Mouse (Mus musculus): ENCODE results near the gene Map3k21. TPM values are rescaled to one million over a fixed set of nuclear protein-coding genes. Genes with fewer than 3 reads are reported as not detected.

Map3k21 gene
- total RNA-seq (2021) = under 1 TPM; 0.05 to 0.26 TPM
- long read RNA-seq, experiment 1 = 0 reads
- long read RNA-seq, experiment 2 = 0 reads

DNA sequence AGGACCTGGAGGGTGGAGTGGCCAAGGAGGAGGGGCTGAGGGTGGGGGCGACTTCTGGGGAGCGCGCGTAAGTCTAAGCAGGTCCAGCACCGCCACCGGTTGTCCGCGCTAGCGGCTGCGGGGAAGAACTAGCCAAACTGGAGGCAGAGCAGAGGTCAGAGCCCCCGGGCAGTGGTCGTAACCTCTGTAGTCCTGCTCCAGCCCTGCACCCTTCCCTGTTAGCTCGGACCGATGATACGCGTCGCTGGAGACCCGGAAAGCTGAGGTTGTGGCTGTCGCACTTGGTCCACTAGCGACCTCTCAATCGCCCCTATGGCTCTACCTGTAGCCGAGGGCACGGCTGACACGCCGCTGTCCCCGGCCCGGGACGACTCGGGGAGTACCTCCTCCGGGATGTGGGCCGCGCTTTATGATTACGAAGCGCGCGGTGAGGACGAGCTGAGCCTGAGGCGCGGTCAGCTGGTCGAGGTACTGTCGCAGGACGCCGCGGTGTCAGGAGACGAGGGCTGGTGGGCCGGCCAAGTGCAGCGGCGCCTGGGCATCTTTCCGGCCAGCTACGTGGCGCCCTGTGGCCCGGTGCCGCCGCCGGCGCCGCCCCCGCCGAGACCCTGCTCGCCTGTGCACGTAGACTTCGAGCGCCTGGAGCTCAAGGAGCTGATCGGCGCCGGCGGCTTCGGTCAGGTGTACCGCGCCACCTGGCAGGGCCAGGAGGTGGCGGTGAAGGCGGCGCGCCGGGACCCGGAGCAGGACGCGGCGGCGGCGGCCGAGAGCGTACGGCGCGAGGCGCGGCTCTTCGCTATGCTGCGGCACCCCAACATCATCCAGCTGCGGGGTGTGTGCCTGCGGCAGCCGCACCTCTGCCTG, at the start of gene Map3k21:
Gene Map3k21 (plus strand): TSS at position 86 of the 864 bp plus-strand sequence.
- peak; percentile 13 for DNase-seq (ENCODE audit: low spot score)

DNA sequence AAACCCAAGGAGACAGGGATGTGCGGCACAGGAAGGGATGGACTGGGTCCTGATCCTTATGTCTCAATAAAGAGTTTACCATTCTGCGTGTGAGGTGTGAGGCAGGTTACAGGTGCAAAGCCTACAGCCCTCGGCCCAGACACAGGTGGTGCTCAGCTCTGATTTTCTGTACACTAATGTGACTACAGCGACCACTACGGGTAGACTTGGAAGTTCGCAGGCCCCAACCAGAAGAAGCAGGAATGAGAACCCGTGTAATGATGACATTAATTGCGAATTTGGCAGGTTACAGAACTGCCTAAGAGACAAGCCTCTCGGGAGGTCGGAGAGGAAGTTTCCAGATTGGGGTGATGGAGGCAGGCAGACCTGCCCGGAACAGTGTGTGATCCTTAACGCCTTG, 44.1 kb upstream of the Map3k21 start:
- no peak for DNase-seq (ENCODE audit: low spot score)

DNA sequence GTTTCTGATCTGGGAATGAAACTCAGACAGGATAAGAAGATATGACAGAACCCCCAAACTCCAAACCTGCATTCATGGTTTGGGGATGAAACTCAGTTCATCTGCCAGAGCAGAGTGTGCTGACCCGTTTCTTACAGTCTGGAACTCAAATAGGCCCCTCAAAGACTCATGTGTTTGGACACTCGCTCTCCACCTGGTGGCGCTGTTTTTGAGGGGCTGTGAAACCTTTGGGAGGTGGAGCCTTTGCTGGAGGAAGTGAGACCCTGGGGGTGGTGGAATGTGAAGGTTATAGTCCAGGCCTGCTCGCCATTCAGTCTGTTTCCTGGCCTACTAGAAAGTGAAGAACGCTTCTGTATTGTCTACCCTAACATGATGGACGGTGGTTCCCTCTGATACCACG, 41.7 kb upstream of the Map3k21 start:
- no peak for DNase-seq (ENCODE audit: low spot score)

DNA sequence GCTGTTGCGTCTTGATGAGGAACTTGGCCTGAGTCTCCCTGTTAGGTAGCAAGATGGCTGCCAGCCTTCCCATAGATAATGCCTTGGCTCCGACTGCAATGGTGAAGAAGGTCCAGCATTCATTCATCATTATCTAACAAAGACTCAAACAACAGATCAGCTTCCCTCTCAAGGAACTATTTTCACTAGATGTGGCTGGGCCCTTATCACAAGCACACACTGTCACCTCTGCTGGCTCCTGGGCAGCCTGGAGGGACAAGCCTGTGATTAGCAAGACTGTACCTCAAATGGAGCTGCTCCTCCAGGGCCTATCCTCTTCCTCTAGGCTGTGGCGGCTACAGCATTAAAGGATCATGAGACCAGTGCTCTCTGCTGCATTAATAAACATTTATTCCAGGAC, 40.5 kb upstream of the Map3k21 start:
- DNase-seq (ENCODE audit: low spot score) = no peak

DNA sequence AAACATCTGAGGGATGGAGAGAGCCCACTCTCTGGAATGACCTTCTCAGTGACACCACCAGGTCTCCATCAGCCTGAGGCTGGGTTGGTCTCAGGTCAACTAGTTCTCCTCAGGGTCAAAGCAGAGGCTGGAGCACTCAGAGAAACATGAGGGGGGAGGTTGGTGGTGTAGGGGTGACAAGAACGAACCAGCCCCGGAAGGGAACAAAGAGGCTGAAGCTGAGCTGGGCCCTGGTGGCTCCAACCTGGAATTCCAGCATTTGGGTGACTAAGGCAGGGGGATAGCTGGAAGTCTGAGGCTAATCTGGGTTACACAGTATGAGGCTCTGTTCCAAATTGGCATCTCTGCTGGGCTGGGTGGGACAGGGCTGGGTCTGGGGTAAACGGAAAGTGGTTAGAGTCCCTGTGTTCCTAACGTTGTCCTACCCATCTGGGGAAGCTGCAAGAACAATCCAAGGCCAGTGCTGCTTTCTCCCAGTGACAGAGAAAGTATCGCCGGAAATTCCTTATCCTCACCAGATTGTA, 40.0 kb upstream of the Map3k21 start:
- no peak for DNase-seq (ENCODE audit: low spot score)

DNA sequence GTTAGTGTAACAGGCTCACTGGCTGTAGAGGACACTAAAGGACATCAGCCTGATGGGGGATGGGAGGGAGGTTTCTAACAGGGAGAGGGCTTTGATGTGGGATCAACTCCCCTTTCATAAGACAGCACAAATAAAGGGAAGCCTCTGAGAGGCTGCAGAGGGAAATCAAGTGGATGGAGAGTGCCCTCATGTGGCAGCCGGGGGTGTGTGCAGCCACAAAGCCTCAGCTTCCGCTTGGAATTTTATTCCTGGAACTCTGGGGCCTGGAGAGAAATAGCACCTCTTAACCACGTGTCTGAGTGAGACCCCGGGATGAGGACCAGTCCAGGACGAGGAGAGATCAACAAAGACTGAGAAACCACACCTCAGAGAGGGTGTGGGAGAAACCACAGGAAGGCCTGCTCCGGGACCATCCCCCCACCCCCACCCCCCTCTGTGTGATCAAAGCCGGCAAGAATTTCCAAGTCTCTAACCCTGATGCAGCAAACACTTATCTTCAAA, 39.4 kb upstream of the Map3k21 start:
- peak; percentile 59 for DNase-seq (ENCODE audit: low spot score)

DNA sequence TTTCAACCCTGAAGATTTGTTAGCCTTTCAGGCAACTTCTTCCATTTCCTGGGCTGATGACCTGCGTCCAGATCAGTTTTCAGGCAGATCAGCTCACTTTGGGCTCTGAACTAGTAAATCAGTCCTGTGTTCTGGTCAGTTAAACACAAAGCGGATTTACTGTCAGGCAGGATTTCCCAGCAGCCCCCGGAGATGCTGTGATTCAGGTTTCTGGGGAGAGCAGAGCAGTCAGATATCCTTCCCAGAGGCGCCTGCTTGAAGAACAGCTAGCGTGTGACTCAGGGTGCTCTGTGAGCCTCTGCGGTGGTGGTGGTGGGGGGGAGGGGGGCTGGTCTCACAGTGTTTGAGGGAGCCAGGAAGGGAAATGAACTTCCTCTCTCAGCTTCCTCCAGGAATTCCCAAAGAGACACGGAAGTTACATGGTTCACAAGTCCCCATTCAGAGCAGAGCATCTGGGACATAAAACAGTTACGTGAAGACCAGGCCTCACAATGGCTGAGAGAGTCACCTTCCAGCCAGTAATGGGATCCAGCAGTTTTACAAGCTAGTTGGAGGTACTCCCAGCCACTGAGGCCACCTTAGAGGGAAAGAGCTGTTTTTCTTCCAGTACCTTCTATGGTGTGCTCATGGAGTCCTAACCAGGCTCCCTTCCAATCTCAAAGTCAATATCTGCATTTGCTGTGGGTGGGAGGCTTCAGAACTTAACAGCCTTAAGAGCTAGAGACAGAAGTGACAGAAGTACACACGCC, 37.6 kb upstream of the Map3k21 start:
- DNase-seq (ENCODE audit: low spot score) = no peak

DNA sequence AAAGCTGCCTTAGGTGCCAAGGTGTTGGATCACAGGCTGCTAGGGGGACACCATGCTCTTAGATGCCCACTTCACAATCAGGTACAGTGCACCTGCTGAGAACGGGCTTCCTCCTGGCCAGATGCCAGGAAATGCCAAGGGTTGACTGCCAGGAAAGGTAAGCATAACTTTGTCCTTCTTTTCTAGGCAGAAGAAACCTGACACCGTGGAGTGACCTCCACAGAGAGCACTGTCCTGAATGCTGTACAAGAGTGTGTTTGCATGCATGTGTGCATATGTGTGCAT, 37.1 kb upstream of the Map3k21 start:
- DNase-seq (ENCODE audit: low spot score) = no peak

DNA sequence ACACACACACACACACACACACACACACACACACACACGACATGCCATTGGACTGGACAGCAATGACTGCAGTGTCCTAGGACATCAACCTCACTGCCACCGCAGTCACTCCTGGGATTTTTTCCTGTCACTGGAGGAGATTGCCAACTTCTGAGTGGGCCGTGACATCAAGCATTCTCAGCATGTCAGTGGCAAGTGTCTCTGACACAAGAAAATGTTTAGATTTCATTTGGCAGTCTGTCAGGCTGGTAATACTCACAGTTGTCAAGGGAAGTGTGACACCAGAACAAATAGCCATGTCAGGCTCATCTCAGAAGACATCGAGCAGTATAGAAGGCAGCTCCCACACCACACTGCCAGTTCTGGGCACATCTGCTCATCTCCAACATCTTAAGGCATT, 29.8 kb upstream of the Map3k21 start:
- no peak for DNase-seq (ENCODE audit: low spot score)

DNA sequence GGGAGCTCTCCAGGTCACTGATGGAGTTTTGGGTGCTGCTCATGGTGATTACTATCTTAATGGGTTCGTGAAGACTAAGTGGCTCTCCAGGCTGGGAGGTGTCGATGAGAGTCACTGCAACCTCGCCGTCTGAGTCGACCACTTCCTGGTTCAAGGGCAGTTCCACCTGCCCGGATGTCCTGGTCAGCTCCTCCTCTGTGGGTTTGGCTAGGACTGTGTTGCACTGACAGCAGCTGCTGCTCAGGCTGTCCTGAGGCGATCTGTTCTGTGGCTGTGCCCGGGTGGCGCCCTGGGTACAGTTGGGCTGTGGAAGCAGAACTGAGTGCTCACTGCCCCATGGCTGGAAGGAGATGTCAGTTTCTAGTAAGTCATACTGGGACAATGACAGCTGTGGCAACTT, 22.7 kb upstream of the Map3k21 start:
- no peak for DNase-seq (ENCODE audit: low spot score)

DNA sequence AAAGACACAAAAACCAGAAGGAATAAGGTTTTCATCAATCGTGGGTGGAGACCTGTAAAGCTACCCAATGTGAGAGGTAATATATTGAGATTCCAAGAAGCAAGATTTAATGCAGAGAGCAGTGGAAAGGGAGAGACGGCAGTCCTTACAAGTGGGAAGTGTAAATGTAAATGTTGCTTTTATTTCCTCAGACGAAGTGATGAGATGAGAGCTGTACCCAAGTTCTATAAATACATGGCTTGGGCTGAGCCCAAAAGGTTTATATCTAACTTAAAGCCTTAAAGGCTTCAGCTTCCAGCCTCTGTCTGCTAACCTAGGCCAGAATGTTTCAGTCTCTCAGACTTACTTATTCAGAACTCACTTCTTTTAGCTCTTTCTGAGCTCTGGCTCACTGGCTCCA, 20.3 kb upstream of the Map3k21 start:
- no peak for DNase-seq (ENCODE audit: low spot score)

DNA sequence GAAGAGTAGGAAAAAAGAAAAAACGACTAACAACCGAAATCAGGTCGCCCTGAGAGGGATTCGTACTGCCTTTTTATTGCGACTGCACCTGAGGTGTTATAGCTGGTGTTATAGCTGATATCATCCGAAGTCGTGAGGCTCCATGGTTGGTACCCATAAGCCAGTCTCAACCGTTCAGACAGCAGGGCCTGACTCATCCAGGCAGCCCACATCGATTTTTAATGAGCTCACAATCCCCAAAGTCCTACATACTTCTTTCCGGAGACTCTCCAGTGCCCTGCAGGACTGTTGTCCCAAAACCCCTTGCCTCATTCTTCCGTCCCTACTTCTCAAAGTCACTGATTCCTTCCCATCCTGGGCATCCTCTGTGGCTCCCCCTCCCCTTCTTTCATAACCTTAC, 12.9 kb upstream of the Map3k21 start:
- no peak for DNase-seq (ENCODE audit: low spot score)

DNA sequence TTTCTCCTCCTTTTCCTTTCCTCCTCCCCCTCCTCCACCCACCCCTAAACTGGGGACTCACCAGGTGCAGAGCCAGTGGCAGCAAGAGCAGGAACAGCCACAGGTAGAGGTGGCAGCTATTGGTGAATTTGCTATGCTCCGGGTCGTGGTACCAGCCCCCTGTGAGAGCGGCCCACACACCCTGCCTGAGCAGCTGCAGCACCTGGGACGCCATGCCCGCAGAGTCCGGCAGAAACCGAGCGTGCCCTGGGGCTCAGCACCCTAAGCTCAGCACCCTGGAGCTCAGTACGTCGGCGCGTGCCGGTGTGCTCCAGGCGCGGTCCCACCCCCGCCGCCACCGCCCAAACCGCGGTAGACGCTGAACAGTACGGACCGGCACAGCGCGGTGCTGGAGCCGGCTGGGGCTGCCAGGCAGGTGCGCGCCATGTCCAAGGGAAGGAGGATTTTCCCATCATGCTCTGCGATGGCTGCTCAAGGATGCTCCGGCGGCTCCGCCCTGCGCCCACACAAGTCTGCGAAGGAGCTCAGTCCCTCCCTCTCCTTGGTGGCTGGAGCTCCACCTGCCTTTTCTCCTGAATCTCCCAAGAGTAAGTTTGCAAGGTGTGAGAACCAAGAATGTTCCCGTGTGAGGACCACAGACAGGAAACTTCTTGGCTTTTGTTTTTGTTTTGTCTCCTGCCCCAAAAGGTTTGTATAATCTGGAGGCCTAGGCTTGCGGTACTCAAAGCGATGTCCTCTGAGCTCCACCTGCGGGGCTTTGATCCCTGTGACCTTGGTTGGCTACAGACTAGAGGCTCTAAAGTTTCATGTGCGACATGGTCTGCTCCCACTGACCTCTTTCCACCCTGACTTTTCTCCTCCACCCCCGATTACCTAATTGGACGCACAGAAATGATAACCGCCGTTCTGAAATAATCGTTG, 12.1 kb upstream of the Map3k21 start, which contains the start of gene Pcnx2:
Gene Pcnx2 (minus strand): TSS at position 450 of the 921 bp plus-strand sequence.
- DNase-seq (ENCODE audit: low spot score) = no peak

DNA sequence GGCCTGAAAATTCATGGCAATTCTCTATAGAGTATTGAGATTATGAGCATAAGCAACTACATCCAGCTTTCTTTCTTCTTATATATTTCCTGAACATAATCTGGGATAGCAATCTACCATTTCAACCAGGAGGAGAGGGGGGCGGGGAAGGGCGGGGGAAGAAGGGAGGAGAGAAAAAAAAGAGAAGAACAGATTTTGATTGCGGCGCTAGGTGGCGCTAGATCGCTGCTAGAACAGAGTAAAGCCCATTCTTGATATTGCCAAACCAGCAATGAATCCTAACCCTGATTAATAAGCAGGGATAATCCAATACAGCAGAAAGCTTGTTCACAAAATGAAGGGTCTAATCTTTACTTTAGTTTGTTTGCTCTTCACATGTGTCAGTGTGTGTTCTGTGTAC, 11.4 kb upstream of the Map3k21 start:
- peak; percentile 23 for DNase-seq (ENCODE audit: low spot score)

DNA sequence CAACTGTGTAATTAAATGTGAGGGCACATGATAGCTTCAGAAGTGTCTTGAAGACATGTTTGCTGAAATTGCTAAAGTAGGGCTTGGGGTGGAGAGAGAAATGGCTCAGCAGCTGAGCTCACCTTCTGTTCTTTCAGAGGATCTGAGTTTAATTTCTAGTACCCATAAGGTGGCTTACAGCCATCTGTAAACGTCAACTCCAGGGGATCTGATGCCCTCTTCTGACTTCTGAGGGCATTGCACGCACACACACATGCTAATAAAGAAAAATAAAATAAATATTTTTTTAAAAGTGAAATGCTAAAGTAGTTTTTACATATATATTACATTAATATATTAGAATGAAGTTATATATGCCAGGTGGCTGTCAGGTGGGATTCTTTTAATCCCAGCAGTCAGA, 9.1 kb upstream of the Map3k21 start:
- DNase-seq (ENCODE audit: low spot score) = no peak

DNA sequence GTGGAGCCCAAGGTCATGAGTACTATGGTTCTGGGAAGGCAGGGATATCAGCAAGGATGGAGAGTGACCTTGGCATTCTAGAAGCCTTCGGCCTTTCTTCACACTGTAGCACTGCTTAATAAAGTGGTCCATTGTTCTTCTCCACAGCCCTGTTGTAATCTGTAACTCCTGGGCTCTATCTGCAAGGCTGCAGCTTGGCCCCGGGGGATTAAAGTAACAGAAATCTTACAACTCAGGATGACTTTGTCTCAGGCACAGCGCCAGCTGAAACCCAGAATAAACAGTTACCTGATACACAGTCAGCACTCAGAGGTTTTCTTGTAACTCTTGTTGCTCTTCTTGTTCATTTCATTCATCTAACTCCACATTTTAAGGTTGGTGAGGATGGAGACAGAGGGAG, 7.7 kb upstream of the Map3k21 start:
- DNase-seq (ENCODE audit: low spot score) = no peak

DNA sequence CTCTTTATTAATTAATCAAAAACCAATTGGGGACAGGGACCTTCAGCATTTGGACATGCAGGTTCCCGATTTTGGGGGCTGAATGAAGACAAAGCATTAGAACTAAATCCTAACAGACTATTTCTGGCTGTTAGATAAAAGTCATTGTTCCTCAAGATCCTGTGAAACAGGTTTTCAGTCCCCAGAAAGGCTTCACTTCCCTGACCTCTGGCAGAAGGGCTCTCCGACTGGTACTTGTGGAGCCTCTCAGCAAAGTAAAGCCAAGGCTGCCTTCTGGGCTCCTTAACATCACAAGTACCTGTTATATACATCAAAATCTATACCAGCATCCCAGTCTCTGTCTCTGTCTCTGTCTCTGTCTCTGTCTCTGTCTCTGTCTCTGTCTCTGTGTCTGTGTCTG, 4.9 kb upstream of the Map3k21 start:
- no peak for DNase-seq (ENCODE audit: low spot score)

DNA sequence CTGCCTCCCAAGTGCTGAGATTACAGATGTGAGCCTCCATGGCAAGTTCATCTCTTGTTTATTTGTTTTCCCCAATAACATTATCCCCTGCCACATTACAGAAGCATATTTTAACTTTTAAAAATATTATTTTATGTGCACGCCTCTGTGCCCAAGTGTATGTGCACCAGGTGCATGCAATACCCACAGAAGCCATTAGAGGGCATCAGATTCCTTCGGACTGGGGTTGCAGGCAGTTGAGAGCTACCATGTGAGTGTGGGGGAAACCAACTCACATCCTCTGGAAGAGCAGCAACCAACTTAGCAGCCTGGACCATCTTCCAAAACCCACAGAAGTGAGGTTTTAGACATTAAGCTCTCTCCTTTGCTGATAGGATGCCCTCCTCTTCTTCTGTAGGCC, 2.9 kb upstream of the Map3k21 start:
- no peak for DNase-seq (ENCODE audit: low spot score)

DNA sequence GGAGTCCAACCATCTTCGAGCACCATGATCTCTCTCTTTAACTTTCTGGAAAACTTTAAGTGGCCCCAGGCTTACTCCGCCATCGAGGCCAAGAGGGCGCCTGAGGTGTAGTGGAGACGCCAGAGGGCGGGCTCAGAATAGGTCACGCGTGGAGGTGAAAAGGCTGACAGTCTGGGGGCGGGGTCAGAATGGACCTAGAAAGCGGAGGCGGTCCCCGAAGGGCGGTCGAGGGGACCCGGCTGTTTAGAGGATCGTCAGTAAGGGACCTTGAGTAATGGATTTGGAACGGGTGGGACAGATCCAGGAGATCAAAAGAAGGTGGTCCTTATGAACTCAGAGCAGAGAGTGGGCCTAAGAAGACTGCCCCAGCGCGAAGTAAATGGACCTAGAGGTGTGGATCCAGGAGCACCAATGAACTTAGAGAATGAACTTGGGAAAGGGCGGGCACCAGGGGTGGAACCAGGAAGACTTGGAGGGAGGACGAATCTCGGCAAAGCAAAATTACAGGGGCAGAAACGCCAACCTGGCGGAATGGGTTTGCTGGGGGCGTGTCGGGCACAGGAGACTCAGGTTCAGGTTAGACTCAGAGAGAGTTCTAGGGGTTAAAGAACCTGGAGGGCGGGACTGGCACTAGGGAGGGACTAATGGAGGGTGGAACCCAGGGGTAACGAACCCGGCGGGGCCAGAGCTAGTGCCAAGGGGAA, 437 bp upstream of the Map3k21 start:
- DNase-seq (ENCODE audit: low spot score) = no peak

DNA sequence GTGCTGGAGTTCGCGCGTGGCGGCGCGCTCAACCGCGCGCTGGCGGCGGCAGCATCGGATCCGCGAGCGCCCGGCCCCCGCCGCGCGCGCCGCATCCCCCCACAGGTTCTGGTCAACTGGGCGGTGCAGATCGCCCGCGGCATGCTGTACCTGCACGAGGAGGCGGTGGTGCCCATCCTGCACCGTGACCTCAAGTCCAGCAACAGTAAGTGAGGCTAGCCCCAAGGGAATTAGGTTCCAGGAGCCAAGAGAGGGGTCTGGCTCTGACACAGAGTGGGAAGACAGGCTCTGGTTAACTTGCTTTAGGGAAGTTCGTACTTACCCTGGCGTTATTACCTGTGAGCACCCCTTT, 955 bp downstream of the Map3k21 start:
- no peak for DNase-seq (ENCODE audit: low spot score)

DNA sequence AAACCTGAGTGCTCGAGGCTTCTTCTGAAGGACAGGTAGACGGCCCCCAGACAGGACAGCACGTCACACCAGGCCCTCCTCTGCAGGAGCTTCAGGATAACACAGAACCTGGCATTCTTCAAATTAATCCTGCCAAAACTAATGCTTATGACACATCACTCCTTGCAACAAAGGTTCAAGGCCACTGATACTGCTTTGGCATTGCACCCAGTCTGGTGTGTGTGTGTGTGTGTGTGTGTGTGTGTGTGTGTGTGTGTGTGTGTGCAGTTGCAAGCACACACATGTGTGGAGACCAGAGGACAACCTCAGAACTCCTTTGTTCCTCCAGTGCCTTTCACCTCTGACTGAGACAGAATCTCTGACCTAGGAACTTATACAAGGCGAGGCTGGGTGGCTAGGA, 3.0 kb downstream of the Map3k21 start:
- no peak for DNase-seq (ENCODE audit: low spot score)

Measured in gastrocnemius, adult 18-20 months (tissue).